Mouse (Mus musculus) gastrocnemius, postnatal 14 days (tissue): ENCODE data around the gene Rab11fip5. TPM values are rescaled to one million over a fixed set of nuclear protein-coding genes. Genes with fewer than 3 reads are reported as not detected.

Source experiments
- DNase-seq: peaks from one replicate; pipeline ENCODE4 v3.0.0; 2021; ENCODE audit warnings: mixed read lengths
- intact Hi-C: fragments of 180-260 bp; cut with DNase I; formaldehyde crosslinking; loops from one replicate; pipeline ENCODE4 v1.15.1; 2025; ENCODE audit warnings: low total_unique reads
- microRNA-seq, 2 experiments: library from miRNA; unstranded; fragments of <30 nt; microRNA quantifications; one replicate each; pipeline ENCODE4 v1.2.0; 2021
- total RNA-seq, 2 experiments: library from RNA; stranded (reverse); gene quantifications; 2 replicates each; pipeline ENCODE4 v1.2.3; 2021

Rab11fip5 gene
- total RNA-seq, 2 experiments from 2014 or later, result 25.9 to 31.5 TPM

- intact Hi-C loops, result no loop called here
- no peak for DNase-seq
Observed at GRCm38 (mm10) chr6:85286283-85287047, 88.0 kb downstream of the Rab11fip5 start.

Small RNA genes within 50 kb of the gene (microRNA-seq; reads per million reads assigned to microRNA genes)
- 0 reads per million in 2 experiments for gene Mir705

Other genes starting within 250 kb of the Rab11fip5 start
- gene Spr, start 236.9 kb downstream of the Rab11fip5 start, total RNA-seq, result 10 to 100 TPM; 28.0 to 28.1 TPM
- gene Emx1, start 187.2 kb downstream of the Rab11fip5 start, total RNA-seq, result not detected
- gene Sfxn5, start 41.2 kb downstream of the Rab11fip5 start, total RNA-seq, result 1 to 10 TPM; 2.7 to 4.1 TPM
- not detected for gene Noto, start 49.3 kb upstream of the Rab11fip5 start, total RNA-seq
- 1 to 10 TPM; 7.6 to 9.0 TPM for gene Smyd5, start 57.4 kb upstream of the Rab11fip5 start, total RNA-seq
- gene Cct7, start 76.9 kb upstream of the Rab11fip5 start, total RNA-seq, result 100 to 1,000 TPM; 128 to 142 TPM
- 10 to 100 TPM; 14.2 to 16.7 TPM for gene Pradc1, start 77.3 kb upstream of the Rab11fip5 start, total RNA-seq
- under 1 TPM; 0.02 to 0.04 TPM for gene Fbxo41, start 128.4 kb upstream of the Rab11fip5 start, total RNA-seq
- not detected for gene Egr4, start 139.0 kb upstream of the Rab11fip5 start, total RNA-seq
- gene Alms1, start 212.9 kb upstream of the Rab11fip5 start, total RNA-seq, result 1 to 10 TPM; 1.3 TPM